Mouse (Mus musculus) mouse trophoblast stem cell (cell line): ENCODE measurements around the gene Pycr1.
"Not testable (repeated sequence)": the region's sequence is repeated elsewhere in the genome, so short reads cannot be mapped to it uniquely, and the experiment has no call there.

Experiments
- in situ Hi-C, 2 experiments: fragments of 300-500 bp; cut with MseI, MboI; formaldehyde crosslinking; loops; 2 replicates in 1 of 2; 3 replicates in 1 of 2; pipeline ENCODE4 v1.15.1; 2025

The Pycr1 gene

GRCm38 (mm10) chr11:120643601-120643987, at the start of gene Pycr1:
Gene Pycr1 (minus strand): TSS chr11:120643769.
- in situ Hi-C loops: no loop called here

GRCm38 (mm10) chr11:120692471-120693011, 49.0 kb upstream of the Pycr1 start:
- in situ Hi-C loops: no loop called here

GRCm38 (mm10) chr11:120689365-120689764, 45.8 kb upstream of the Pycr1 start:
- in situ Hi-C loops: no loop called here

GRCm38 (mm10) chr11:120686650-120687272, 43.2 kb upstream of the Pycr1 start:
- in situ Hi-C loops: no loop called here

GRCm38 (mm10) chr11:120684660-120685059, 41.1 kb upstream of the Pycr1 start:
- in situ Hi-C loops: no loop called here

GRCm38 (mm10) chr11:120684086-120684485, 40.5 kb upstream of the Pycr1 start:
- in situ Hi-C loops: no loop called here

GRCm38 (mm10) chr11:120683536-120683935, 40.0 kb upstream of the Pycr1 start:
- in situ Hi-C loops: no loop called here

GRCm38 (mm10) chr11:120682683-120683082, 39.1 kb upstream of the Pycr1 start:
- in situ Hi-C loops: no loop called here

GRCm38 (mm10) chr11:120679909-120680308, 36.3 kb upstream of the Pycr1 start:
- in situ Hi-C loops: no loop called here

GRCm38 (mm10) chr11:120676951-120677350, 33.4 kb upstream of the Pycr1 start:
- in situ Hi-C loops: no loop called here

GRCm38 (mm10) chr11:120675875-120676274, 32.3 kb upstream of the Pycr1 start:
- in situ Hi-C loops: not testable (repeated sequence)

GRCm38 (mm10) chr11:120673594-120674122, 30.1 kb upstream of the Pycr1 start:
- in situ Hi-C loops: no loop called here

- in situ Hi-C loops: no loop called here
Measured at GRCm38 (mm10) chr11:120672687-120673593, 29.4 kb upstream of the Pycr1 start, which contains the start of gene Aspscr1. Gene Aspscr1 (plus strand): TSS chr11:120672973.

GRCm38 (mm10) chr11:120666617-120667016, 23.0 kb upstream of the Pycr1 start:
- in situ Hi-C loops: no loop called here

- in situ Hi-C loops: no loop called here
Measured at GRCm38 (mm10) chr11:120665406-120665805, 21.8 kb upstream of the Pycr1 start.

- in situ Hi-C loops: no loop called here
Measured at GRCm38 (mm10) chr11:120663714-120664113, 20.1 kb upstream of the Pycr1 start.

- in situ Hi-C loops: no loop called here
Measured at GRCm38 (mm10) chr11:120662759-120663158, 19.2 kb upstream of the Pycr1 start.

GRCm38 (mm10) chr11:120661076-120661460, 17.5 kb upstream of the Pycr1 start, which contains the start of gene Notum:
Gene Notum (minus strand): TSS chr11:120661175.
- in situ Hi-C loops: no loop called here

GRCm38 (mm10) chr11:120660301-120661075, 16.9 kb upstream of the Pycr1 start:
- in situ Hi-C loops: no loop called here

GRCm38 (mm10) chr11:120659509-120660300, 16.1 kb upstream of the Pycr1 start:
- in situ Hi-C loops: loop anchor here (5.0 to 10.0 kb wide), 2 partner anchors 53 to 55 kb away; partner anchors contain the start of genes Cenpx (in 2 of the 2) and Lrrc45 (in 2 of the 2)
